Mouse (Mus musculus) testis, postnatal 10 days (tissue): ENCODE results near the gene Eya2.

Experiments used
- DNase-seq: peaks from one replicate; pipeline ENCODE4 v3.0.0; 2021; ENCODE audit warnings: low spot score

The Eya2 gene

DNA sequence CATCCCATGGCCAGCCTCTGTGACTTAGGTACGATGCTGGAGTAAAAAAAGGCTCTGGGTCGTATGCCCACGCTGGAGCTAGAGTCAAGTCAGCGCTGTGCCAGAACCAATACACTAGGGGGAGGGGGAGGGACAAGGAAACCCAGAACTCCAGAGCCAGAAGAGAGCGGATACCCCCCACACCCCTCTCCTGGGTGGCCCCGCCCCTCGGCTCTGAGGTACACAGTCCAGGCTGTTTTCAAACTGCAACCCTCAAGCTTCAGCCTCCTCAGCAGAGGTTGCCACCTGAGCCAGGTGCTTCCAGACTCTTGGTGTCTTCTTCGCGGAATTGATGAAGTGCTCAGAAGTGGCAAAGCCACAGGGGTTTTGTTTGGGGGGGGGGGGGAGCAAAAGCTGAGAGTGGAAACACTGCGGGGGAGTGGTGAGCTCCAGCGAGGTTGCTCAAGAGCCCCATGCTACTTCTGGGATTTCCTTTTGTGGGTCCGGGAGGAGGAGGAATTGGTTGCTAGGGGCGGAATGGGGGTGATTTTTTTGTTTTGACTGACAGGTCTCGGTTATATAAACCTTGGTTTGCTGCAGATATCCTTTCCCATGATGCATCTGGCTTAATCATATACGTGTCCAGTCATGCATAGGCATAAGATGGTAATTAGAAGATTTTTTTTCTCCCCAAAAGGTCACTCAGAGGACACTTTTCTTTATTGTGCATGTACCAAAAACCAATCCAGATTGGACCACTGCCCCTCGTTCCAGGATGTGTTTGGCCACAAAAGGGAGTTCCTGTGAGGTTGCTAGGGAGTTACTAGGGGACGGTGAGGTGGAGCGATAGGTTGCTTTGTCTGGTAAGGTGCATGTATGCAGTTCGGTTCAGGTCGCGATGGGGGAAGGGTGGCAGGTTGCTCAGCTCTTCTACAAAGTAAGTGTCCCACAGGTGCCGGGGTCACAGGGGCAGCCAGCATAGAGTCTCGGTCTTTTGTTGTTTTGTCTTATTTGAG is 122.6 kb downstream of the Eya2 start:
- DNase-seq = peak; percentile 55

- no peak for DNase-seq
Measured at GRCm38 (mm10) chr2:165719382-165719781, 124.5 kb downstream of the Eya2 start.

- DNase-seq = no peak
Measured at GRCm38 (mm10) chr2:165721941-165722340, 127.1 kb downstream of the Eya2 start.

GRCm38 (mm10) chr2:165732552-165733238 is 137.9 kb downstream of the Eya2 start:
- no peak for DNase-seq

DNA sequence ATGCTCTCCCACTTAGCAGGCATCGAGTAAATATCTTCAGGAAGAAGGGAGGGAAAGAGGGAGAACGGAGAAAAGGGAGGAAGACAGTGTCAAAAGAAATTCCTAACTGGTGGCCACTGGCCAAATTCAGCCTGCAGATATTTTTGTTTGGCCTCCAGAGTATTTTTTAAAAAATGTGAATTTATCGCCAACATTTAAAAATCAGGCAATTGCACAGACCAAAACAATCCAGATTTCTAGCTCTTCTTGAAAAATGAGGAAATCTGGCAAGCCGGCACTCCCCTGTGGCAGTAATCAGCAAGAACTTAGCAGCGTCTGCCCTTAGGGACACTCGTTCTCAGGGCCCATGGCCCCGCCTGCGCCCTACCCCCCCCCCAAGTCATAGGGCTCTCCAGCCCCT is 138.9 kb downstream of the Eya2 start:
- no peak for DNase-seq

GRCm38 (mm10) chr2:165736297-165736696 is 141.5 kb downstream of the Eya2 start:
- no peak for DNase-seq

- DNase-seq = no peak
Measured at GRCm38 (mm10) chr2:165740381-165740780, 145.5 kb downstream of the Eya2 start.

DNA sequence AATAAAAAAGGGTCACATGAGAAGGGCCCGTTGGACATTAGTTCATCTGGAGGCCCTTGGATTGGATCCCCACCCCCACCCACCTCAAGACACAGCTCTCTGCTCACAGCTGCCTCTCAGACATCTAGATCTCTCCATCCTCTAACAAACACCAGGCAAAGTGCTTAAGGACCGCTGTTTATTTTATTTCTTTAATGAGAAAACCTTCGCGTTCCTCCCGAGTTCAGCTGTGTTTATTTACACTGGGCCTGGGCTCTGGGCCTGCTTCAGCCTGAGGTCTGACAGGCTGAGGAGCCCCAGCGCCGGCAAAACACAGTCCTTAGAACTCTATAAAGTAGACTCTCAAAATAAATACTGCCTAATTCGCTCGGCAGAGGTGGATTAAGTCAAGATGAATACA is 146.2 kb downstream of the Eya2 start:
- no peak for DNase-seq

DNA sequence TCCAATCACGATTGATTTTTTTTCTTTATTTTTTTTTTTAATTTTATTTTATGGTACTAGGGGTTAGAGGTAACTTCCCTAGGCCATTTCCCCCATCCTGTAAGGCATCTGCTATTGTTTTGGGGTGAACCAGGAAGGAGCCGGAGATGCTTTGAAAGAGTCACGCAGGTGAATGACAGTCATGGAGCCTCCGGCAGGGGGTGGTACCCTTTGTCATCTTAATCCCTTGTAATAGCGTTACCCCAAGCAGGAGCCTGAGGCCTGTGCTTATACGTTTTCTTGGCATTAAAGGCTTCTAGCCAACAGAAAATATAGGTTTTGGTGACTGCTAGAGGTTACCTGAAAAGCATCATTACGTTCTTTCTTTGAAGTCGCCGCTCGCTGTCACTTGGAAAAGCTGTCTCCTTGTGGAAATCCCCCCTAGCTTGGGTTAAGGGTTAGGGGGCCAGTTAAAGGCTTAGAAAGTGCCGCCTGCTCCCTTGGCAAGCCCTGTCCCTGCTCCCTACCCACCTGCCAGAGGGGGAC is 146.8 kb downstream of the Eya2 start:
- DNase-seq = no peak

- no peak for DNase-seq
Measured at GRCm38 (mm10) chr2:165742210-165742786, 147.5 kb downstream of the Eya2 start.

DNA sequence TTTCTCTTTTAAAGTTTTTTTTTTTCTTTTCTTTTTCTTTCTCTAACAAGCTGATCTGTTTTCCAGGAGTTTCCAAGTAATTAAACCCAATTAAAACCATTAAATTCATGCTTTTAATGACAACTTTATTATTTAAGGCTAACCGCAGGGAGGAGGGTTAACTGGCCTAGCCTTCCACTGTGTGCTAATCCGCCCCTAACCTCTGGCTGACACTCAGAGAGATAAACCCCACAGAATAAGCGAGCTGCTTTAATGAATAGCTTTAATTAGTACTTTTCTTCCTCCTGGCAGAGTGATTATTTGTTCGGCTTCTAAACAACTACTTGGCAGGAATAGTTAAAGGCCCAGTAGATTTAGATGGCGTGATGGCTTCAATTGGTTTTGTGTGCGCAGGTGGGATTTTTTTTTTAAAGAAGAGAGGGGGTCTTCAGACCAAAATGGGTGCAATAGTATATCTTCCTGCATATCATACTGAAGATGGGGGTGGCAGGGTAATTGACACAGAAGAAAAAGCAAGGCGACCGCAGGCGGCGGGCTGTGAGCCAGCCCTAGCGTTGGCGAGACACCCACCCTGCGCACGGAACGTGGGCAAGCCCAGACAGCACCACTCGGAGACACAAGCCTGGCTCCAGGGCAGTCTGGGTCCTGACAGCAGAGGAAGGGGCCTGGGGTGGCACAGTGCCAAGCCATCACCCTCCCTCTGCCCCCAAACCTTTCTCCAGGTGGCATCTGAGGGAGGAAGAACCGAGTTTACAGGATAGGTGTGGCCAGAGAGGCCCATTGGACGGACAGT is 150.7 kb downstream of the Eya2 start:
- no peak for DNase-seq

DNA sequence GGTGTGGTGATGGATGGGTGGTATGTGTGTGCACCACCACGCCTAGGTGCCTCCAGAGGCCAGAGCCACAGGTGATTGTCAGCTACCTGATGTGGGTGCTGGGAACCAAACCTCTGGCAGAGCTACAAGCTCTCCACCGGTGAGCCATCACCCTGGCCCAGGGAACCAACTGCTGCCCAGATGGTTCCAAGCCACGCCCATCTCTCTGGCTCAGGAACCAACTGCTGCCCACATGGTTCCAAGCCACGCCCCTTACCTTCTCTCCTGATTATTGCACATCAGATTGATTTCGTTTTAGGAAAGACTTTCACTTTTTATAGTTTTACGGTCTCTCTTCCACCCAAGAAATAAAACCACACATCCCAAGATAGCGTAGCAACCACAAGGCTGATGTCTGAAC is 153.1 kb downstream of the Eya2 start:
- DNase-seq = no peak

DNA sequence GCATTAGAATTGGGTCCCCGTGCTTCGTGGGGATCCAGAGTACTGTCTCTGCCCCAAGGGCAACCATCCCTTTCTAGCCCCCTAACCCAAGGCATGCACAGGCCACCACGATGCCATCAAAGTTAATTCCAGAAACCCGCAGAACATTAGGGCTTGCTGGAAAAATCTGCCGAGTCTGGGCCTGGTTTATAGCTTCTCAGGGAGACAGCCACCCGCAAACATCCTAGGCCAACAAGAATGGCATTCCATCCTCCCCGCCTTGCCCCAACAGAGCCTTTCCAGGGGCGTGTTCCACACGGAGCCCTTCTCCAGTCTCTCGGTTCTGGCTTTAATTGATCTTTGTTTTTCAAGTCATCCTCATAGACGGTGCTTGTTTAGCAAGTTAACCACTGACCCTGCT is 153.6 kb downstream of the Eya2 start:
- DNase-seq = no peak

- no peak for DNase-seq
Measured at GRCm38 (mm10) chr2:165751068-165751467, 156.2 kb downstream of the Eya2 start.

- DNase-seq = no peak
Measured at GRCm38 (mm10) chr2:165752704-165753103, 157.9 kb downstream of the Eya2 start.

DNA sequence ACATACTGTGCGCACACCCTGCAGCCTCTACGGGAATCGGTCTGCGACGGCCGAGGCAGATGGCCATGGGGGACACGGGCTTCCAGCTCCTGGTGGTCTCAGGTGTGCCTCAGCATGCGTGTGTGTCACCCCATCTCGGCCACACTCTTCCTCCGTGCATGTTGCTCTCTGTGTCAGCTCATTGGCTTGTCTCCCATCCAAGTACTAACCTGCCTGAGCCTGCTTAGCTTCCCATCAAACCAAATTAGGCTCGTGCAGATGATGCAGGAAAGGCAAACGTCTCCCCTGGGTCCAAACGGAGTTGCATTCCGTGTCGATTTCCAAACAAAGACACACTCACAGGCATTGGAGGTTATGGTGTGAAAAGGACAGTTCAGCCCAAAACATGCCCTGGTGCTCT is 163.0 kb downstream of the Eya2 start:
- DNase-seq = no peak

GRCm38 (mm10) chr2:165758534-165758933 is 163.7 kb downstream of the Eya2 start:
- no peak for DNase-seq

DNA sequence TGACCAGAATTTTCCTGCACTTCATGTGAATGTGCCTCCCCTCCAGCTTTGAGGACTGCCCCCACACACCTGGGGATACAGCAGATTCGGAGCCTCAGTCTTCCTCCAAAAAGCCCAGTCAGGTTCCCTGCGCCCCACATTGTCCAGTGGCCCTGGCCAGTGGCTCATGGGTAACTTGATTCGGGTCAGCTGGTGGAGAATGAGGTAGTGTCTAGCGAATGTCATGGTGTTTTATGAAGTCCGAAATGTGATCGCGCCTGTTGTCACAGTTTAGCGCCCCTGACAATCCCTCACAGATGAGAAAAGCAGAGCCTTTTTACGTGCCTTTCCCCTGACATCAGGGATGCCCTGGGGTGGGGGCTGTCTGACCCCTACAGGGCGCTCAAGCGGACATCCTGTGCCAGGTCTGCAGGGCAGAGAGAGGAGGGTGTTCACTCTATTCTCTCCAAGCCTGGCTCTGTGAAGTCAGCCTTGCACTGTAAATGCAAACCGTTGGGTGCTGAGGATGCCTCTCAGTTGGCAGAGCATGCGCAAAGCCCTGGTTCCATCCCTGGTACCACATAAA is 164.7 kb downstream of the Eya2 start:
- no peak for DNase-seq

GRCm38 (mm10) chr2:165768805-165769358 is 174.1 kb downstream of the Eya2 start:
- DNase-seq = no peak

DNA sequence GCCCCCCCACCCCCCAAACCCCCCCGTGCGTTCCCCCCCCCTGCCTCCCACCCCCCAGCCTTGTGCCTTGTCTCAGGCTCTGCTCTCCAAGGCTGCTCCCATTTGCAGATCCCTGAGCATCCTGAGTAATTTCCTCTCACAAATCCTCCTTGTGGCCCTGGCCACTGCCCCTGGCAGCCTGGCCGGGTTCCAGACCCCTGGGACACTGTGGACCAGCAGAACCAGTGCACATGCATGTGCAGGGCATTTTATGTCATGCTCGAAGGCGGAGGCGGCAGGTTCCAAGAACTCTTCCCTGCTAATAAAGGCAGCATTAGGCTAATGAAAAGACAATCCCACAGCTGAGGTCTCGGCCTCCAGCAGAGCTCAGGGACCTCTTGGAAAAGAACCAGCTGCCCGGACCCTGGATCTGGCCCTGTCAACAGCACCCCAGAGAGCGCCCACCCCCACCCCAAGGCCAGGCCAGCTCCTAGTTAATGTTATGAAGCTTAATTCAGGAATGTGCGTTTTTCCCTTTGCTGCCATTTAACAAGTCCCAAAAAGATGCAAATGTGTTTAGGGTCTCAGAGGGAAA is 174.6 kb downstream of the Eya2 start:
- DNase-seq = peak; percentile 67

DNA sequence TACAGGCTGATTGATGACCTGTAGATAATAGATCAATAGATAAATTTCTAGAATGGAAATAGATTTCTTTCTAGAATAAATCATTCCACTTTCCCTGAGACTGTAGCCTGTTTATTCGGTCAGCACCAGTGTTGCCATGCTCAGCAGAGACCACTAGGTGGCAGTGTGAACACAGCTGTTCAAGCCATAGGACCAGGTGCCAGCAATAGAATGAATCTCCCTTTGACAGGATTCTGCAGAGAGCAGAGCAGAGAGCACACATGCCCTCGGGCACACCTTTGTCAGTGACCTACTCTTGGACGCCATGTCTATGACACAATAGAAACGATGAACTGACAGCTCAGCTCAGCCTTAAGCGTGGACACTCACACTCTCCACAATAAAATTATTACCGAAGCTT is 184.1 kb downstream of the Eya2 start:
- DNase-seq = peak; percentile 76
